Mouse (Mus musculus) limb, embryonic 14.5 days (tissue): ENCODE data around the gene Accs. TPM values are rescaled to one million over a fixed set of nuclear protein-coding genes. Genes with fewer than 3 reads are reported as not detected.

Experiments used
- ATAC-seq: fragments of 200-750 bp; cut with Nextera tagmentation; 2 replicates; pipeline ENCODE4 v1.8.0; 2017; ENCODE audit warnings: low read depth, moderate number of reproducible peaks, moderate TSS enrichment; ENCODE audit not compliant: low FRiP score
- DNase-seq: peaks from one replicate; pipeline ENCODE4 v3.0.0-alpha.2; 2015; ENCODE audit warnings: low spot score
- H3K27ac ChIP-seq: fragments of 300-500 bp; sonication (generic); replicated peaks from 2 replicates; pipeline ENCODE4 v1.5.1; 2014; ENCODE audit warnings: low read depth, mild to moderate bottlenecking, low read length, moderate library complexity, mixed read lengths
- H3K27me3 ChIP-seq: fragments of 300-500 bp; sonication (generic); 2 replicates; pipeline ENCODE4 v1.6.1; 2014; ENCODE audit warnings: low read length, mixed read lengths; ENCODE audit not compliant: control insufficient read depth, insufficient read depth
- H3K36me3 ChIP-seq: fragments of 300-500 bp; sonication (generic); 2 replicates; pipeline ENCODE4 v1.6.1; 2014; ENCODE audit warnings: mild to moderate bottlenecking, low read length, moderate library complexity, mixed read lengths; ENCODE audit not compliant: control insufficient read depth, insufficient read depth
- H3K4me1 ChIP-seq: fragments of 300-500 bp; sonication (generic); 2 replicates; pipeline ENCODE4 v1.6.1; 2014; ENCODE audit warnings: antibody characterized with exemption, low read length, mixed read lengths; ENCODE audit not compliant: control insufficient read depth, insufficient read depth
- H3K4me2 ChIP-seq: fragments of 300-500 bp; sonication (generic); replicated peaks from 2 replicates; pipeline ENCODE4 v1.6.1; 2014; ENCODE audit warnings: low read depth, mild to moderate bottlenecking, low read length, moderate library complexity; ENCODE audit not compliant: severe bottlenecking
- H3K4me3 ChIP-seq: fragments of 300-500 bp; sonication (generic); replicated peaks from 2 replicates; pipeline ENCODE4 v1.5.1; 2014; ENCODE audit warnings: low read length
- H3K9ac ChIP-seq: fragments of 300-500 bp; sonication (generic); 2 replicates; pipeline ENCODE4 v1.6.1; 2014; ENCODE audit warnings: mild to moderate bottlenecking, low read depth, low read length, moderate library complexity; ENCODE audit not compliant: severe bottlenecking
- H3K9me3 ChIP-seq: fragments of 300-500 bp; sonication (generic); 2 replicates; pipeline ENCODE4 v1.6.1; 2016; ENCODE audit warnings: low read length; ENCODE audit not compliant: control insufficient read depth
- POLR2A ChIP-seq: fragments of 200-500 bp; IDR thresholded peaks from 2 replicates; pipeline ENCODE4 v1.8.0; 2012; ENCODE audit warnings: inconsistent platforms, mild to moderate bottlenecking, moderate library complexity, borderline replicate concordance; ENCODE audit not compliant: insufficient read depth, insufficient read length; ENCODE audit errors: extremely low read depth
- WGBS: fragments of 180-500 bp; shearing (Covaris S2); extraction: QIAGEN DNeasy Blood & Tissue Kit; methylation state at CpG from one replicate; pipeline ENCODE4 v1.1.7; 2014; 5-methylcytosine and 5-hydroxymethylcytosine counted together
- polyA plus RNA-seq, 2 experiments: library from polyadenylated mRNA; depleted of rRNA in 1 of 2; stranded (reverse) in 1 of 2; unstranded in 1 of 2; fragments of >200 nt; fragmentation: Nextera tagmentation in 1 of 2; extraction: Ambion mirVana in 1 of 2; gene quantifications; 2 replicates each; pipeline versions ENCODE4 v1.2.1 to v1.2.3; 2012 to 2014

Gene Accs
- polyA plus RNA-seq, 2 experiments: 8.3 to 28.6 TPM

- Histone ChIP-seq H3K4me3 (no peak overlapping the region), H3K36me3 (peaks cover 18% of the 10 kb centered on the region), H3K9ac (no peak overlapping the region), H3K27me3 (no peaks in the 10 kb centered on the region; the same call in 1 of the 2 replicates), H3K27ac (no peak overlapping the region), H3K4me2 (no peak overlapping the region), H3K4me1 (peaks cover 20% of the 10 kb centered on the region), H3K9me3 (no peaks in the 10 kb centered on the region)
- no peak for DNase-seq
- WGBS: 67% methylated on average over 9 of the region's 9 CpGs
- TF ChIP-seq POLR2A: no peak
- ATAC-seq: no peak
Observed at GRCm38 (mm10) chr2:93783926-93784539, 65.7 kb downstream of the Accs start.

Other genes starting within 250 kb of the Accs start
- 5.8 and 6.0 TPM in 2 replicates for gene Alx4, start 207.6 kb downstream of the Accs start, polyA plus RNA-seq (2012; rRNA removed)
- gene Alx4, start 207.6 kb downstream of the Accs start, polyA plus RNA-seq (2014; fragmentation: Nextera tagmentation; extraction: Ambion mirVana): 2.6 and 3.0 TPM in 2 replicates
- gene Ext2, start 27.4 kb downstream of the Accs start, polyA plus RNA-seq (2012; rRNA removed): 80.7 and 90.5 TPM in 2 replicates
- gene Ext2, start 27.4 kb downstream of the Accs start, polyA plus RNA-seq (2014; fragmentation: Nextera tagmentation; extraction: Ambion mirVana): 115 TPM in 2 replicates
- 0.15 and 0.17 TPM in 2 replicates for gene Accsl, start 19.2 kb upstream of the Accs start, polyA plus RNA-seq (2012; rRNA removed)
- gene Accsl, start 19.2 kb upstream of the Accs start, polyA plus RNA-seq (2014; fragmentation: Nextera tagmentation; extraction: Ambion mirVana): 0.29 TPM in 1 of 2 replicates, not detected in the other
- gene Gm13889, start 107.3 kb upstream of the Accs start, polyA plus RNA-seq (2012; rRNA removed): 7.7 and 8.3 TPM in 2 replicates
- 4.9 and 5.7 TPM in 2 replicates for gene Gm13889, start 107.3 kb upstream of the Accs start, polyA plus RNA-seq (2014; fragmentation: Nextera tagmentation; extraction: Ambion mirVana)
- not detected in 2 replicates for gene Gm27027, start 146.4 kb upstream of the Accs start, polyA plus RNA-seq (2012; rRNA removed)
- gene Gm27027, start 146.4 kb upstream of the Accs start, polyA plus RNA-seq (2014; fragmentation: Nextera tagmentation; extraction: Ambion mirVana): 0.43 TPM in 1 of 2 replicates, not detected in the other
- 76.3 and 79.0 TPM in 2 replicates for gene Alkbh3, start 160.9 kb upstream of the Accs start, polyA plus RNA-seq (2012; rRNA removed)
- gene Alkbh3, start 160.9 kb upstream of the Accs start, polyA plus RNA-seq (2014; fragmentation: Nextera tagmentation; extraction: Ambion mirVana): 76.2 and 79.8 TPM in 2 replicates